Mouse (Mus musculus) layer of hippocampus, postnatal 25 days (tissue): ENCODE measurements around the gene Pcyt1b. TPM values are rescaled to one million over a fixed set of nuclear protein-coding genes. Genes with fewer than 3 reads are reported as not detected.

ENCODE experiments used
- DNase-seq, 2 experiments: peaks; one replicate each; pipeline ENCODE4 v3.0.0; 2022; ENCODE audit warnings: mixed read lengths in 2 of 2, low spot score in 1 of 2; ENCODE audit errors: extremely low spot score in 1 of 2
- total RNA-seq, 2 experiments: library from RNA; stranded (reverse); gene quantifications; 2 replicates each; pipeline ENCODE4 v1.2.3; 2021

Gene Pcyt1b
- total RNA-seq: 10 to 100 TPM; 31.7 to 32.6 TPM

- no peak for DNase-seq
Observed at GRCm38 (mm10) chrX:93654218-93655002, at the start of gene Pcyt1b. Gene Pcyt1b, plus strand, starts transcription at chrX:93654863.

DNA sequence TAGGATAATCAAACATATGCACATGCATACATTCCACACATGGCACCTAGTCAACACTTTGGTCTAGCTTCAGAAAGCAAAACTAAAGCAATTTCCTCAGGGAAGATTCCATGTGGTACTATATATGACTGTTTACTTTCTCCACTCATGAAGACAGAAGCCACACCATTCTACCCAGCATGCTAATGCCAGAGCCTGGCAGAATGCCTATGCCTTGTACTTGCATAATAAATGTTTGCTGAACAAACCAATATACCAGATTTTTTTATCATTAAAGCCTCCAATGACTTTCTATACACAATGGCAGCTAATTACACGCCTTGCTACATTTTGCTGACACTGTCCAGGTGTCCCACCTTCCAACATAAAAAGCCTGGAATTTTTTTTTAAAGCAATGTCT lies 24.4 kb upstream of the Pcyt1b start:
- DNase-seq: no peak

- peak; percentile 49 to 56 for DNase-seq
Observed at GRCm38 (mm10) chrX:93631657-93632449, 22.8 kb upstream of the Pcyt1b start, which contains the start of gene Pola1. Gene Pola1, minus strand, starts transcription at chrX:93632155.

DNA sequence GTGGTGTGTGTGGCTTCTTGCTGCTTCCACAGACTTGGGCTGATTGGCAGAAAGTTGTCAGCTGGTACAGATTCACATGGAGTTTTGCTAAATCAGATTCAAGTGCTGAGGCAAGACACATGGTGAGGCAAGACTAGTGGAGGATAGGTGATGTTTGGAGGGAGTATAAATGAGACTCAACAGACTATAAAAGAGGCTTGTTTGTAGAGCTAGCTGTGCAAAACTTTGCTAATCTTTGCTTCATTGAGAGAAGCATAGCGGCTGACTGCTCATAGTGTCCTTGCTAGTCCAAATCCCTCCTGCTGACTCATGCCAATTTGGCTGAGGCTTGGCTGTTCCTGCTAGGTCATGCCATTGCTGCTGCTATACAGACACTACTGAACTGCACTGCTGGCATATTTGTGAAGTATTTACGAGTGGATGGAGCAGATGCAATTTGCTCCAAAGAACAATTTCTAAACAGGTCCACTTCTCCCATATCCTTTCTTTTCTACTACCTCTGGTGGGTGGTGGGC lies 19.7 kb upstream of the Pcyt1b start:
- DNase-seq: no peak

GRCm38 (mm10) chrX:93643600-93643999 lies 11.1 kb upstream of the Pcyt1b start:
- no peak for DNase-seq

DNA sequence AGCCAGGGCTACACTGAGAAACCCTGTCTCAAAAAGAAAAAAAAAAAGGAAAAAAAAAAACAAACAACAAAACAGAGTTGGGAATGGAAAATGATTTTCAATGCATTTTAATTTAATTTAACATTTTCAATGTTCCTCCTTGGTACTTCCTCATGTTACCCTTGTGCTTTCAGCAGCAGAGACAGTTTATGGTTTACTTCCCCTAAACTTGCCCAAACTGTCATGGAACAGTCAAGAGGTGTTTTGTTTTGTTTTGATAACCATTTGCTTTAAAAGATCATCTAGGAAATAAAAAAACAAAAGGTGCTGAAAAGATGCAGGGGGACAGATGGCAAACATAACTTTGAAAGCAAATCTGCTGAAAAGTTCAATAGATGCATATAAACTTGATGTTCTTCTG lies 10.6 kb upstream of the Pcyt1b start:
- DNase-seq: no peak

- no peak for DNase-seq
Observed at GRCm38 (mm10) chrX:93650738-93651137, 3.9 kb upstream of the Pcyt1b start.

DNA sequence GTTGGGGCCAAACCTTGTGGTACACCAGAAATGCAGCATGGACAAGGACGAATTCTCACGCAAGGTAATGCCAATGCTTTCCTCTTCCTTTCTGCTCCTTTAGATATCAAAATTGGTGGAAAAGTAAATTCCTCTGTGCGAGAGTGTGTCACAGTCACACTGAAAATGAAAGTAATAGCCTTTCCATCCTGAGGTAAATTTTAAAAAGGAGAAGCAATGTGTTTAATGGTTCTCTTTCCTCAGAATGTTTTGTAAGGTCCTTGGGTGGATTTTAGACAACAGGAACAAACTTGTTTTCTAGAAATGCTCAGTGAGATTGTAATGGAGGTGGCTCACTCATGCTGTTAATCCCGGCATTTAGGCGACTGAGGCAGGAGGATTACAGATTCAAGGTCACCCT lies 490 bp downstream of the Pcyt1b start:
- no peak for DNase-seq

GRCm38 (mm10) chrX:93663919-93664586 lies 9.4 kb downstream of the Pcyt1b start:
- no peak for DNase-seq

GRCm38 (mm10) chrX:93664787-93665186 lies 10.1 kb downstream of the Pcyt1b start:
- no peak for DNase-seq

- DNase-seq: no peak
Observed at GRCm38 (mm10) chrX:93674432-93674831, 19.8 kb downstream of the Pcyt1b start.

GRCm38 (mm10) chrX:93674836-93675795 lies 20.5 kb downstream of the Pcyt1b start:
- peak; percentile 18 to 30 for DNase-seq

DNA sequence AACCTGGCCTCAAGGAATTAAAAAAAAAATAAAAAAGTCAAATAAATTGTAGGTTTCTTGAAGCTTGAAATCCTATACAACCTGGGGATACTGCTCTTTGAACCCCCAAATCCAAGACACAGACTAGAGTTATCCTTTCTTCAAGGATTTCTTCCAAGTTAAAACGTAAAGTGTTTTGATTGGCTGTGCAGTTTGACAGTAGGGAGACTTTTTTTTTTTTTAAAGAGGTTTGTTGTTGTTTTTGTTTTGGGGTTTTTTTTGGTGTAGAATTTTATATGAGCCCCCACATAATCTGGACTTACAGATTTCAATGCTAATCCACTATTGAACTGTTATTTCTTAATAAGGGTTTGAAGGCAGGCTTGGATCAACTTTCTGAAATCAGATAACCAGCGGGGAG lies 21.6 kb downstream of the Pcyt1b start:
- no peak for DNase-seq

DNA sequence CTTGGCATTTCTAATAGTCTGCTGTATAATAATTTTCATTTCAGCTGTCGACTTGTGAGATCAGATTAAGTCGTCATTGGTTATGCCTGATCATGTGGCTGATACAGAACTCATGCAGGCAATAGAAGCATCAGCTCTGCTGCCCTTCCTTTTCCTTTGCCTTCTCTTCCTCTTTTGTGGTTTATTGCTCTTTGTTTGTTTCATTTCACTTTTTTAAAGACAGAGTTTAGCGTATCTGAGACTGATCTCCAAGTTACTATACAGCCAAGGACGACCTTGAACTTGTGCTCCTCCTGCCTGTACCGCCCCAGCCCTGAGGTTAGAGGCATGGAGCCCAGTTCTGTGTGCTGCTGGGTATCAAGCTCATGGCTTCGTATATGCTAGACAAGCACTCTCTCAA lies 34.6 kb downstream of the Pcyt1b start:
- no peak for DNase-seq

DNA sequence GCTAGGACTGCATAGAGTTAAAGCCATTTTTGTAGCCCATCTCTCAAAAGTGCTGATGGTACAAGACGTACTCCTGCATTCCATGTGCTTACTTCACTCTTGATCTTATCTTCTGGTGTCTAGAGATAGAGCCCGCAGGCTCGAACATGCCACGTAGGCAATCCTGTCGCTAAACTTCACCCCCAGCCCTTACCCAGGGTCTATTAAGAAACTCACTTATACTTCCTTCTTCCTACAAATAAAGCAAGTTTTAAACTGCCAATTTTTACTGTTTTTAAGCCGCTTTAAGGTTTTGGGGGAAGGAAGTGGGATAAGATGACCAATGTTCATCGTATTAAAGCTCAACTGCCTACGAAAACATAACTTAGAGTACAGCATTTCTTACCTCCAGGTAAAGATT lies 36.0 kb downstream of the Pcyt1b start:
- no peak for DNase-seq

- DNase-seq: no peak
Observed at GRCm38 (mm10) chrX:93697596-93697995, 42.9 kb downstream of the Pcyt1b start.

DNA sequence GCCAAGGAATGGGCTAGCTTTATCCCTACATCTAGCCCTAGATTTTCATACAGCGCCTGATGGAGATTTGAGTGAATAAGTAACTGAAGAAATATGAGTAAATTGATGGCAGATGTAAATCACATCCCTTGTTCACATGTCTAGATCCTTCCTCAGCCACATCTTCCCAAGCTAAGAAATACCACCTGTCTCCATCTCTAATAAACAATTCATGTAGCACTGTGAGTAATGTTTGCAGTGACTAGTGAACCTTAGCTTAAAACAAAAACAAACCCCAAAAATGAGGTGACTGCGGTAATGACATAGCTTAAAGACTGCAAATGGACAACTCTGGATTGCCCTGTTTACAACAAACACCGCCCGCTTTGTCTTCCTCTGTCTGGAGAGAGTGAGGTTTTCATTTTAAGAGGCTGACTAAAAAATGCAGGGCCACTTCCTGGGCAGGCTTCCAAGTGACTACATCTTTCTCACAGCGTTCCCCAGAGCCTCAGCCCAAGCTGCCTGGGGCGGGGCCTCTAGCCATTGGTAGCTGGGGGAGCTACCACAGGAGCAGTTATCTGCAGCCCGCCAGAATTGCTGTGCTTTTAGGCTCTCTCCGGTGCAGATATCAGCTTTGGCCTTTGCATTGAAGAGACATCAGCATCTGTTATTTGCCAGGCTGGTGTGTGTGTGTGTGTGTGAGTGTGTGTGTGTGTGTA lies 46.0 kb downstream of the Pcyt1b start:
- peak; percentile 9 to 32 for DNase-seq

- no peak for DNase-seq
Observed at GRCm38 (mm10) chrX:93712566-93712965, 57.9 kb downstream of the Pcyt1b start.

DNA sequence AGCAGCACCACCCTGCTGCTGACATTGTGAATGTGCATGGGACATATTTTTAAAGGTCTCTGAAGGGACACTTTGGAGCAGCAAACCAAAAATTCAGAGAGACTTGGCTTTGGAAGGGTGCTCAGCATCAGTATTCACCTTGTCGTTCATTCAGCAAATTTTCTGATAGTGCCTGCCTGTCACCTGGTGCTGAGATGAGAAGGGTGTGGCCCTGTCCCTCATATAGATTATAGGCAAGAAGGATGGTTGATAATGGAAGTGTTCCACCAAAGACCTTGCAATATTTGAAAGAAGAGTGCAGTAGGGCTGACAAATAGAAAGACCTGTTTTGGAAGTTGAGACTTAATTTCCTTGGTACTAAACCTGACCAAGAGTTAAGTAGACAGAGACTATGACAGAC lies 74.9 kb downstream of the Pcyt1b start:
- no peak for DNase-seq
